Mouse (Mus musculus): ENCODE measurements around the gene Rasa2.
"Not testable (repeated sequence)": the region's sequence is repeated elsewhere in the genome, so short reads cannot be mapped to it uniquely, and the experiment has no call there.

The Rasa2 gene

GRCm38 (mm10) chr9:96583076-96583475, 48.3 kb downstream of the Rasa2 start:
- DNase-seq (ENCODE audit: low spot score): no peak

GRCm38 (mm10) chr9:96578190-96578589, 53.2 kb downstream of the Rasa2 start:
- DNase-seq (ENCODE audit: low spot score): no peak

GRCm38 (mm10) chr9:96577674-96578073, 53.7 kb downstream of the Rasa2 start:
- DNase-seq (ENCODE audit: low spot score): no peak

GRCm38 (mm10) chr9:96573252-96573651, 58.2 kb downstream of the Rasa2 start:
- no peak for DNase-seq (ENCODE audit: low spot score)

GRCm38 (mm10) chr9:96572754-96573153, 58.7 kb downstream of the Rasa2 start:
- DNase-seq (ENCODE audit: low spot score): no peak

GRCm38 (mm10) chr9:96566470-96566996, 64.9 kb downstream of the Rasa2 start:
- no peak for DNase-seq (ENCODE audit: low spot score)

GRCm38 (mm10) chr9:96563501-96563900, 67.9 kb downstream of the Rasa2 start:
- no peak for DNase-seq (ENCODE audit: low spot score)

GRCm38 (mm10) chr9:96559148-96559547, 72.3 kb downstream of the Rasa2 start:
- no peak for DNase-seq (ENCODE audit: low spot score)

GRCm38 (mm10) chr9:96558594-96558993, 72.8 kb downstream of the Rasa2 start:
- DNase-seq (ENCODE audit: low spot score): no peak

GRCm38 (mm10) chr9:96554095-96554494, 77.3 kb downstream of the Rasa2 start:
- no peak for DNase-seq (ENCODE audit: low spot score)

- no peak for DNase-seq (ENCODE audit: low spot score)
These were observed 86.0 kb downstream of the Rasa2 start for GRCm38 (mm10) chr9:96545410-96545809.

- peak; percentile 56 for DNase-seq (ENCODE audit: low spot score)
These were observed 87.5 kb downstream of the Rasa2 start for GRCm38 (mm10) chr9:96543643-96544640.

GRCm38 (mm10) chr9:96538916-96539315, 92.5 kb downstream of the Rasa2 start:
- DNase-seq (ENCODE audit: low spot score): no peak

GRCm38 (mm10) chr9:96537615-96537919, 93.8 kb downstream of the Rasa2 start:
- DNase-seq (ENCODE audit: low spot score): no peak

- peak; percentile 30 for DNase-seq (ENCODE audit: low spot score)
These were observed 94.4 kb downstream of the Rasa2 start for GRCm38 (mm10) chr9:96536895-96537614.

- not testable (repeated sequence) for DNase-seq (ENCODE audit: low spot score)
These were observed 95.3 kb downstream of the Rasa2 start for GRCm38 (mm10) chr9:96536093-96536492.

GRCm38 (mm10) chr9:96535431-96535830, 96.0 kb downstream of the Rasa2 start:
- DNase-seq (ENCODE audit: low spot score): no peak

- DNase-seq (ENCODE audit: low spot score): no peak
These were observed 97.2 kb downstream of the Rasa2 start for GRCm38 (mm10) chr9:96534256-96534655.

- no peak for DNase-seq (ENCODE audit: low spot score)
These were observed 97.9 kb downstream of the Rasa2 start for GRCm38 (mm10) chr9:96533476-96533875.

- no peak for DNase-seq (ENCODE audit: low spot score)
These were observed 98.9 kb downstream of the Rasa2 start for GRCm38 (mm10) chr9:96532531-96532930.

GRCm38 (mm10) chr9:96530674-96531081, 100.7 kb downstream of the Rasa2 start:
- DNase-seq (ENCODE audit: low spot score): no peak

- DNase-seq (ENCODE audit: low spot score): no peak
These were observed 101.3 kb downstream of the Rasa2 start for GRCm38 (mm10) chr9:96529961-96530673.

Data from urinary bladder, postnatal 25 days (tissue).